12 mouse cellular contexts compared by ENCODE assay signal in genomic region chr6:114283278-114283770, GRCm38 (mm10). TPM values are rescaled to one million over a fixed set of nuclear protein-coding genes. Genes with fewer than 3 reads are reported as not detected.
DNase-seq lines count a peak whose midpoint lies in the region; ATAC-seq and TF ChIP-seq lines count a peak whose summit lies in the region.
"Had no signal": no experiment of that assay in that cellular context is flagged by ENCODE, and none has a peak within 500 bp of the region (broad histone marks: within the 10 kb centered on the region; RNA-seq: fewer than 3 reads in every experiment).

No protein-coding gene starts in this region.

- H3K27me3 ChIP-seq in forebrain, embryonic 11.5 days (ENCODE audit: control insufficient read depth, insufficient read depth, low read length), result peaks cover 16% of the 10 kb centered on the region
- no peaks in the 10 kb centered on the region for H3K27me3 ChIP-seq in hindbrain, embryonic 16.5 days (replicated peaks; ENCODE audit: control insufficient read depth, insufficient read depth, low read length)
- H3K27me3 ChIP-seq in neural tube, embryonic 15.5 days (replicated peaks), result peaks cover 7% of the 10 kb centered on the region; the same call in 1 of the 2 replicates
- H3K27me3 ChIP-seq in liver, postnatal 0 days (ENCODE audit: insufficient read depth, low read length), result peaks cover 52% of the 10 kb centered on the region

- TF ChIP-seq CTCF in liver, postnatal 0 days (IDR thresholded peaks at IDR 0.05; ENCODE audit: low read depth), result no peak

- no peak overlapping the region for H3K27ac ChIP-seq in forebrain, embryonic 11.5 days (ENCODE audit: low read depth, low read length)
- peak overlapping the region; percentile 84 for H3K27ac ChIP-seq in hindbrain, embryonic 16.5 days (ENCODE audit: low read depth, low read length)
- H3K27ac ChIP-seq in neural tube, embryonic 15.5 days (replicated peaks), result peak overlapping the region; percentile 84
- no peak overlapping the region for H3K27ac ChIP-seq in liver, postnatal 0 days (ENCODE audit: low read depth)
- H3K27ac ChIP-seq: liver, embryonic 15.5 days had no signal

- TF ChIP-seq EP300 in liver, postnatal 0 days (IDR thresholded peaks at IDR 0.05; ENCODE audit: low read depth), result no peak

- ATAC-seq in forebrain, embryonic 11.5 days (replicated peaks; ENCODE audit: low FRiP score), result no peak
- ATAC-seq in hindbrain, embryonic 16.5 days, result no peak
- no peak for ATAC-seq in neural tube, embryonic 15.5 days (ENCODE audit: low FRiP score)
- no peak for ATAC-seq in liver, postnatal 0 days
- ATAC-seq: CD4-positive, CD25-positive, alpha-beta regulatory T cell, adult 4 months had no signal

- H3K36me3 ChIP-seq in forebrain, embryonic 11.5 days (ENCODE audit: control insufficient read depth, insufficient read depth, low read length), result no peaks in the 10 kb centered on the region
- no peaks in the 10 kb centered on the region for H3K36me3 ChIP-seq in hindbrain, embryonic 16.5 days (ENCODE audit: control insufficient read depth, insufficient read depth, low read length)
- no peaks in the 10 kb centered on the region for H3K36me3 ChIP-seq in neural tube, embryonic 15.5 days
- H3K36me3 ChIP-seq in liver, postnatal 0 days (replicated peaks; ENCODE audit: insufficient read depth, low read length), result no peaks in the 10 kb centered on the region
- H3K36me3 ChIP-seq: liver, embryonic 15.5 days had no signal

- 10% methylated on average over 8 of the region's 8 CpGs for WGBS in forebrain, embryonic 11.5 days
- WGBS in hindbrain, embryonic 16.5 days, result 6% methylated on average over 8 of the region's 8 CpGs
- WGBS in neural tube, embryonic 15.5 days, result 6% methylated on average over 8 of the region's 8 CpGs
- 16% methylated on average over 8 of the region's 8 CpGs for WGBS in liver, postnatal 0 days (ENCODE audit: insufficient replicate concordance)

- H3K4me2 ChIP-seq in forebrain, embryonic 11.5 days (ENCODE audit: low read depth, low read length, severe bottlenecking), result peak overlapping the region; percentile 64
- peak overlapping the region; percentile 56 for H3K4me2 ChIP-seq in hindbrain, embryonic 16.5 days (ENCODE audit: low read length)
- peak overlapping the region; percentile 60 for H3K4me2 ChIP-seq in neural tube, embryonic 15.5 days
- no peak overlapping the region for H3K4me2 ChIP-seq in liver, postnatal 0 days (ENCODE audit: low read depth, low read length)
- H3K4me2 ChIP-seq: liver, embryonic 15.5 days had no signal

- H3K9me3 ChIP-seq in forebrain, embryonic 11.5 days (ENCODE audit: control insufficient read depth, low read length), result no peaks in the 10 kb centered on the region
- H3K9me3 ChIP-seq in hindbrain, embryonic 16.5 days (ENCODE audit: control insufficient read depth, low read length), result no peaks in the 10 kb centered on the region
- H3K9me3 ChIP-seq in neural tube, embryonic 15.5 days (replicated peaks), result no peaks in the 10 kb centered on the region
- H3K9me3 ChIP-seq in liver, postnatal 0 days (ENCODE audit: low read length), result no peaks in the 10 kb centered on the region
- H3K9me3 ChIP-seq: liver, embryonic 15.5 days had no signal

- H3K9ac ChIP-seq in forebrain, embryonic 11.5 days (ENCODE audit: low read length), result peak overlapping the region; percentile 65
- peak overlapping the region; percentile 89 for H3K9ac ChIP-seq in hindbrain, embryonic 16.5 days (ENCODE audit: low read depth, low read length)
- peak overlapping the region; percentile 89 for H3K9ac ChIP-seq in neural tube, embryonic 15.5 days (replicated peaks)
- no peak overlapping the region for H3K9ac ChIP-seq in liver, postnatal 0 days (replicated peaks)
- H3K9ac ChIP-seq: liver, embryonic 15.5 days had no signal

- H3K4me3 ChIP-seq in forebrain, embryonic 11.5 days (ENCODE audit: low read depth, low read length), result peak overlapping the region; percentile 44
- H3K4me3 ChIP-seq in hindbrain, embryonic 16.5 days (ENCODE audit: low read length), result peak overlapping the region; percentile 75
- peak overlapping the region; percentile 72 for H3K4me3 ChIP-seq in neural tube, embryonic 15.5 days (replicated peaks)
- H3K4me3 ChIP-seq in liver, postnatal 0 days (ENCODE audit: low read depth, low read length), result no peak overlapping the region
- H3K4me3 ChIP-seq: erythroblast, embryonic 14.5 days; liver, embryonic 15.5 days had no signal

- peaks cover 7% of the 10 kb centered on the region; the same call in 1 of the 2 replicates for H3K4me1 ChIP-seq in forebrain, embryonic 11.5 days (replicated peaks; ENCODE audit: control insufficient read depth, insufficient read depth, low read length)
- peaks cover 42% of the 10 kb centered on the region for H3K4me1 ChIP-seq in hindbrain, embryonic 16.5 days (ENCODE audit: control insufficient read depth, insufficient read depth, low read depth, low read length)
- H3K4me1 ChIP-seq in neural tube, embryonic 15.5 days, result peaks cover 55% of the 10 kb centered on the region
- no peaks in the 10 kb centered on the region for H3K4me1 ChIP-seq in liver, postnatal 0 days (ENCODE audit: insufficient read depth)
- H3K4me1 ChIP-seq: liver, embryonic 15.5 days had no signal

- peak; percentile 28 to 34 for DNase-seq in layer of hippocampus, postnatal 10 days (ENCODE audit: low spot score in 2 of 2)
- no peak for DNase-seq in layer of hippocampus, adult 18-20 months (ENCODE audit: low spot score in 2 of 2)
- DNase-seq in forebrain, embryonic 11.5 days (ENCODE audit: low spot score), result no peak
- no peak for DNase-seq in thymus, postnatal 14 days
- no peak for DNase-seq in heart, adult 11 months
- no peak for DNase-seq in liver, postnatal 0 days

RNA-seq across cellular contexts. Expression of gene Slc6a1, which starts 0.9 kb away (rescaled TPM):
- total RNA-seq in layer of hippocampus, postnatal 10 days (2021), result 100 to 1,000 TPM; 307 to 331 TPM
- 100 to 1,000 TPM; 282 to 291 TPM for total RNA-seq in layer of hippocampus, adult 18-20 months (2021)
- 22.0 and 26.1 TPM in 2 replicates for polyA plus RNA-seq in forebrain, embryonic 11.5 days (2014; fragmentation: Nextera tagmentation; extraction: Ambion mirVana)
- 166 and 172 TPM in 2 replicates for polyA plus RNA-seq in hindbrain, embryonic 16.5 days (2015; fragmentation: Nextera tagmentation; extraction: Ambion mirVana)
- 118 and 138 TPM in 2 replicates for polyA plus RNA-seq in neural tube, embryonic 15.5 days (2015; fragmentation: Nextera tagmentation; extraction: Ambion mirVana)
- not detected in 2 replicates for polyA plus RNA-seq in liver, postnatal 0 days (2015; fragmentation: Nextera tagmentation; extraction: Ambion mirVana)
- total RNA-seq: megakaryocyte, adult 5-6 weeks had no signal
- polyA plus RNA-seq: erythroblast, embryonic 14.5 days had no signal

Comparison
In these comparisons a context has a peak if more than half of its experiments do, and no peak if none do; other contexts are left out.
1. DNase-seq: peak in layer of hippocampus, postnatal 10 days (2 of 2); none in layer of hippocampus, adult 18-20 months (0 of 2), forebrain, embryonic 11.5 days (single experiment), thymus, postnatal 14 days (single experiment), heart, adult 11 months (single experiment) and liver, postnatal 0 days (single experiment).
2. H3K27ac ChIP-seq: peak in hindbrain, embryonic 16.5 days (single experiment) and neural tube, embryonic 15.5 days (single experiment); none in forebrain, embryonic 11.5 days (single experiment) and liver, postnatal 0 days (single experiment).
3. RNA of gene Slc6a1, which starts 0.9 kb away (polyA plus RNA-seq): 166 to 172 TPM in hindbrain, embryonic 16.5 days, 118 to 138 TPM in neural tube, embryonic 15.5 days and 22.0 to 26.1 TPM in forebrain, embryonic 11.5 days; not detected in liver, postnatal 0 days; every median in the first group is over 10 times any median in the second.